Mouse (Mus musculus) forelimb bud, embryonic 11.5 days (tissue): ENCODE measurements around the gene Dnajb5.

Experiments used
- DNase-seq: peaks from one replicate; pipeline ENCODE4 v3.0.0-alpha.2; 2012; ENCODE audit warnings: low read depth, low spot score

Gene Dnajb5

DNA sequence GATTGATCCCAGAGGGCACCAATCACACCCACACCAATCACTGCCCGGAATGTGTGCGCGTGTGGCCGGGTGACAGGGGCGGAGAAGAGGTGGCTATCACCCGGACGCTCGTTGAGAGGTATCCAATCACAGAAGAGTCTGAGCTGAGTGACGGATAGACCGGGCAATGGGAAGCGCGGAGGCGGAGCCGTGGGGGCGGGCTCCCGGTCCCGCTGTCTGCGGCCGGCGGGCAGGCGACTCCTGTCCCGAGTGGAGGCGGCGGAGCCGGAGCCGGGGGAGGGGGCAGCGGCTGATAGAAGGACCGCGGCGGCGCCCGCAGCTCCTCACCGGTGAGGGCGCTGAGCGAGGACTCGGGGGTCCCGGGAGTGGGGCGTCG is at the start of gene Dnajb5:
Gene Dnajb5 (plus strand): TSS at position 139 of the 376 bp plus-strand sequence.
- DNase-seq = peak; percentile 98

DNA sequence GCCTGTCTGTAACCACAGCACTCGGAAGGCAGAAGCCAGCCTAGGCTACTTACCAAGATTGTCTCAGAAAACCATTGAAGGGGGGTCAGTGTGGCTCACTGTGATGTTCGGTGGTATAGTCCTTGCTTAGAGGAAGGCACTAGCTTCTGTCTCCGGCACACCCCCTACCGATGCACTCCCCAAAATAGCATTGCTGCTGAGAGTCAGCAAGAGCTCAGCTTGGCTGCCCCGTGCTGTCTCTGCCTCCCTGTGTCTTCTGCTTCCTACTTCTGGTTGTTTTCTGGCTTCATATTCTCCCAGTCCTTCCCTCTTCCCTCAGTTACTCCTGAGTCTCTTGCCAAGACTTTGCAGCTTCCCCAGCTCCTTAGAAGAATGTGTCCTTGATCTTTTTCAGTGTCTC is 48.7 kb upstream of the Dnajb5 start:
- no peak for DNase-seq

DNA sequence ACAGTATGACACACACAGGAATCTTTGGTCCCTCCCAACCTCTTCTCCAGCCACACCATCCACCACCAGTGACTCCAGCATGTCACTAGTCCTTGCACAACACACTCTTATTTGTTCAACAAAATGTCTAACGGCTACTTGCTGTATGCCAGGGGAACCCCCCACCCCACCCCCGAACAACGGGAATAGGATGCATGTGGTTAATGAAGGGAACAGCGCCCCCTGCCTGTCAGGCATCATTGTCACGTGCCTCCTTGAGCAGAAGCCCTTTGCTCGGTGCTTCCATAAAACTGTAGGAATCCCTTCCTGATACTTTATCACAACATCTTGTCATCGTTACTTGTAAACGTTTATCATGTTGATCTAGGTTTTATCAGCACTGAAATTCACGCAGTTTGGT is 47.4 kb upstream of the Dnajb5 start:
- peak; percentile 8 for DNase-seq

DNA sequence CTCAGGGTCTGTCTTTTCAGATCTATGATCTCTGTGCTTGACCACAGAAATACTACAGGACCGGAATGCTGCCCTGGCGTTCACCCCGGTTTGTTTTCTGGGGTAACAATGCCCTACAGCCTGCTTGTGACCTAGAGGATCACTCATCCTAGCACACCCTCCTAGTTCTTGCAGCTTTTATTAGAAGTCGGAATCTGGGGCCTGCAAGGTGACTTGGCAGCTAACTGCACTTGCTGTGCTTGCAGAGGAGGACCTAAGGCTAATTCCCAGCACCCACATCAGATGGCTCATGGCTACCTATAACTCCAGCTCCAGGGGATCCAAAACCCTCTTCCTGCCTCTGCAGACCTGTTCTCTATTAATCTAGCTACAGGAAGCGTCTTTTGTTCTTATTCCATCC is 46.9 kb upstream of the Dnajb5 start:
- no peak for DNase-seq

DNA sequence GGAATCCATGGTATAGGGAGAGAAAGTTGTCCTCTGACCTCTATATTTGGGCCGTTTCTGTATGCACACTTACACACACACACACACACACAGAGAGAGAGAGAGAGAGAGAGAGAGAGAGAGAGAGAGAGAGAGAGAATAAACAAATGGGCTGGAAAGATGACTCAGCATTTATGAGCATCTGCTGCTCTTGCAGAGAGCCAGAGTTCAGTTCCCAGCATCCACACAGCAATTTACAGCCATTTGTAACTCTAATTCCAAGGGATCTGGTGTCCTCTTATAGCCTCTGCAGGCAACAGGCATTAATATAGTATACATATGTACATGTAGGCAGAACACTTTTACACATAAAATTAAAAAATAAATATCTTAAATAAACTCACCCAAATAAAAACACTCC is 45.7 kb upstream of the Dnajb5 start:
- no peak for DNase-seq

DNA sequence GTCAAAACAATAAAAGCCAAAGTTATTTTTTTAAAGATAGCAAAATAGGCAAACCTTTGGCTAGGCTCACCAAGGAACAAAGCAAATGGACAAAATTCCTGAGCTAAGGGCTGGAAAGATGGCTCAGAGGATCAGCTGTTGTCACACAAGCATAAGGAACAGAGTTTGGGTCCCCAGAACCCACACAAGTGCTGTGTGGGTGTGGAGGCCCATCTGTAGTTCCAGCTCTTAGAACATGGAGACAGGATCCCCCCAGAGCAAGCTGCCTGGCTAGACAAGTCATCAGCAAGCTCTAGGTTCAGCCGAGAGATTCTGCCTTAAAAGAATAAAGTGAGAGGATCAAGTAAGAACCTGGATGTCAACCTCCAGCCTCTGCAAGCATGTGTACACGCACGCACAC is 45.1 kb upstream of the Dnajb5 start:
- DNase-seq = no peak

DNA sequence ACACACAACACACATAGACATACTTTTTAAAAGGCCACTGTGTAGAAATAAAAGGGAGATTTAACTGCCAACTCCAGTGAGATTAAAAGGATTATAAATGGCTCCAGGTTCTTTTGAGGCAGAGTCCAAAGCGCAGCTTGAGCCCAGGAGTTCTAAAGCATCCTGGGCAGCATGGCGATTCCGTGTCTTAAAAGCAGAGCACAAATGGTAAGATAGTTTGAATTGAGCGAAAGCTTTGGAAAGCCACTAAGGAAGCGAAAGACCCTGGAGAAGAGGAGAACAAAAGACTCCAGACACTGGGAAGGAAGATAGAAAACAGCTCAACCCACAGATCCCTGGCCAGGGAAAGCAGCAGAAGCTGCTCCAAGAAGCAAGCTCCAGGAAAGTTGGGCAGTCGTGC is 44.6 kb upstream of the Dnajb5 start:
- DNase-seq = no peak

DNA sequence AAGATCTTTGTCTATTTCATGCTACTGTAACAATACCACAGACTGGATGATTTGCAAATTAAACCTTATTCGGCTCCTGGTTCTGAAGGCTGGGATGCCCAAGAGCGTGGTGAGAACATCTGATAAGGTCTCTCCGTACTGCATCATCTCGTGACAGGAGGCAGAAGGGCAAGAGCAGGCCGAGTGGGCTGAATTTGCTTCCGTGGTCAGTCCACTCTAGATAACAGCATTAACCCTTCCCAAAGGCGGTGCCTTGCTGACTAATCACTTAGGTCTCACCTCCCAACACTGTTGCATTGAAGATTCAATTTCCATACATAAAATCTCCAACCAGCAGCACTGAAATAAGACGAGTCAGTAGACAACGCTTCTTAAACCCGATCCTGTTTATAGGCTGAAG is 36.2 kb upstream of the Dnajb5 start:
- no peak for DNase-seq

DNA sequence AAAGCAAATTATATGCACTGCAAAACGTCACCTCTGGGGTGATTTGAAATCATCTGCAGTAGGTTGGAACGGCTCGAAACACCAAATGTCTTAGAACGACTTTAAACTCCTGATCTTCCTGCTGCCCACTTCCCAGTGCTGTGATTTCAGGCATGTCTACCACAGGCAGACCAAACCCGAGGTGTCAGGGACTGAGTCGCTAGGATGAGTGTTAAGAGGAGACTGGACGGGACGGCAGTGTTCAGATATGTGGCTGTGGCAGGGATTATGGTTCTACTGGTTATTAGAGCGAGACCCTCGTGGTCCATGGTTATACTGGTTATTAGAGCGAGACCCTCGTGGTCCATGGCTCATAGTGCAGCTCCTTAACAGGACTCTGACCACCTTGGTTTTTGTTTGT is 34.3 kb upstream of the Dnajb5 start:
- DNase-seq = no peak

DNA sequence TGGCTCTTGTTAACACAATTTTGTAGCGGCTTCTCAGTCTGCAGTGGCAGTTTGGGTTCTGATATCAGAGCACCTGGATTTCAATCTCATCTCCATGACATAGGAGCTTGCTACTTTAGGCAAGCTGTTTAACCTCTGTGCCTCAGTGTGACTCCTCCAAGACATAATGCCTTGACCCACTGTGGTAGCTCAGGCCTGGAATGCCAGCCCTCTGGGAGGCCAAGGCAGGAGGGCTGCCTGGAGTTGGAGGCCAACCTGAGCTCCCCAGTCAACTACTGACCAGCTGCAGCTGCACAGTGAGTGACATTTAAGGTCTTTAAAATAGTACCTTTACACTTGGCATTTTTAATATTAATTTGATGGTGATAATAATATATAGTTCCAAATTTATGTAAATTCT is 33.6 kb upstream of the Dnajb5 start:
- no peak for DNase-seq

DNA sequence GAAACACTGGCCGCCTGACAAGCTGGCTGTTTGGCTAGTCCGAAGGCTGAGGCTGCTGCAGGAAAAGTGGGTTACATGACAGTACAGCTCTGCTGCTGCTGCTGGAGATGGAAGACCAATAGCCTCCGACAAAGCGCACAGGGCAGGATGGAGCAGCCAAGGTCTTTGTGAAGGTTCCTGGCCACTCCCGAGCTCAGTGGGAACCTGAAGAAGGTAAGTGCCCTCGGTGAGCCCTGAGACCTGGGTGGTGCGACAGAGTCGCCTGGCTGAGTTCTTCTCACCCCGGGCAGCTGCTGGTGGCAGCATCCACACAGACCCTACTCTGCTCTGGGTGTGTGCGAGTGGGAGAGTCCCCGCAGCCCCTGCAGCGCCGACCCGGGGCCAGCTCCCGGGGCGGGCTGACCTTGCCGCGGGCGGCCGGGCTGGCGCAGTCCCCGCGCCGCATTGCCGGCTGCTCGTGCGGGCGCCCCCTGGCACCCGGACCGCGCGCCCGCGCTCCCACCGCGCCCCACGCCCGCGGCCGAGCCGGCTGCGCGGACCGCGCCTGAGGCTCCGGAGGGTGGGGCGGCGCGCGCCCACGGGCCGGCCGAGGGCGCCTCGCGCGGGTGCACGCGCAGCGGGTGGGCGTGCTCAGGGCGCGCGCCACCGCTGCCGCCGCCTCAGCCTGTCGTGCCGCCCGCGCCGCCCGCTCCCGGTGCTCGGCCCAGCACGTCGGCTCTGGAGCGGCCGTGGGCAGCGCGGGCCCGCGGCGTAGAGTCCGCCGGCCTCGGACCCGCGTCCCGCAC is 32.8 kb upstream of the Dnajb5 start, which contains the start of gene Phf24:
Gene Phf24 (plus strand): TSS at position 44 of the 785 bp plus-strand sequence.
- DNase-seq = peak; percentile 10

DNA sequence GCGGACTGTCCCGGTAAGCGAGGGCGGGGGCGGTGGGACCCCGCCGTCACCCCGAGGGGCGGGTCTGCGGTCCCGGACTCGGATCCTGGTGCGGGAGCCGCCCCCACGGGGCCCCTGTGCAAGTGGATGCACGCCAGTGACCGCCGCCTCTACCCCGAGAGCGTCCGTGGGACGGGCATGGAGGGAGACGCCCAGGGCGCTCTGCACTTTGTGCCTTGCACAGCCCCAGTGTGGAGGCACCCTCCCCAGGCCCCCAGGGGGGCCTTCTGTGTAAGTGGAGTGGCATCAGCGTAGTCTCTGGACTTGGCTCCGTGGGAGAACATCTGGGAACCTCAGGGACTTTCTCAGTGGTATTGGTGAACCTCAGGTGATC is 32.2 kb upstream of the Dnajb5 start:
- no peak for DNase-seq

DNA sequence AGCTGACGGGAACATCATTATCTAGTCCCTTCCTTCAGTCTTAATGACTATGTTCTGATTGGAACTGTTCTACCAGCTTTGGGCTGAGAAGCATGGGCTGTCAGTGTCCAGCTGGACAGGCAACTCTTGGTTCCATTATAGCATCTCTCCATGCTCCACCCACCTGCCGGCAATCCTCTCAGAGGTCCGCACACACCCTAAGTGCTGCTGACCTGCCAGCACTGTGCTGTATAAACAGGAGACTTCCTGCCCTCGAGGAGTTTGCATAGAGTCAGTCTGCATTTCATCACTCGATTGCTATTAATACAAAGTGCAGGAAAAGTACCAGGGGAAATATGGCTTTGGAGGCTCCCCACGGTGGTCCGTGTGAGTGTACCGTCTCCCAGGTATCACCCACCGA is 28.9 kb upstream of the Dnajb5 start:
- DNase-seq = no peak

DNA sequence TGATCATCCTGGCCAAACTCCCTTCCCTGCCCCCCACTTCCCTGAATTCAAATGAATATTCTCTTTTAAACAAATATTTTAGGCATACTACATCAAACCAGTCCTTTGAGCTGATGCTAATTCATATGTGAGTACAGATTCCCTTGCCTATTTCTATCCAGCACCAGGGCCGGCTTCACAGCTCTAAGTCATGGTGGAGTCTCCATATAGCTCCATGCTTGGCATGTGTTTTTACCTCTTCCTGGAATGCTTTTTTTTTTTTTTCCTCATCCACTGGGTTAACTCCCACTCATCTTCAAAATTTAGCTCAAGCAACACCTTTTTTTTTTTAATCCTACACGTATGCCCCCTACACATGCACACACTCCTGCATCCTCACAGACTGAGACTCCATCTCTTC is 28.1 kb upstream of the Dnajb5 start:
- no peak for DNase-seq

DNA sequence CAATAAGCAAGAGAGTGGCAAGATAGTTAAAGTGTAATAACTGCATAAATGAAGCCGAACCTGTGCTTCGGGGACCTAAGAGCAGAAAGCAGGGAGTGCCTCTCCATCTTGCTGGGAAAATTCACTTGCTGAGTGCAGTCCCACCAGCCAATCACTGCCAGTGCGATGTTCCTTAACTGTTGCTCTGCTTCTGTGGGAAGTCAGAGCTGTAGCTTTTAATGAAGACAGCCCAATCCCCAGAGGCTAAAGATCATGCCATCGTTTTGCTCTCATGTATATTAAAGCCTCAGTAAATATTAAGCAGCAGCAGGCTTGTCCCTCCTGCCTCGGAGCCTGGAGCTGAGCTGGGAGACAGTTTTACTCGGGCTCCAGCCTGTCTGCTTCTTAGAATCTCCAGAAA is 27.6 kb upstream of the Dnajb5 start:
- no peak for DNase-seq

DNA sequence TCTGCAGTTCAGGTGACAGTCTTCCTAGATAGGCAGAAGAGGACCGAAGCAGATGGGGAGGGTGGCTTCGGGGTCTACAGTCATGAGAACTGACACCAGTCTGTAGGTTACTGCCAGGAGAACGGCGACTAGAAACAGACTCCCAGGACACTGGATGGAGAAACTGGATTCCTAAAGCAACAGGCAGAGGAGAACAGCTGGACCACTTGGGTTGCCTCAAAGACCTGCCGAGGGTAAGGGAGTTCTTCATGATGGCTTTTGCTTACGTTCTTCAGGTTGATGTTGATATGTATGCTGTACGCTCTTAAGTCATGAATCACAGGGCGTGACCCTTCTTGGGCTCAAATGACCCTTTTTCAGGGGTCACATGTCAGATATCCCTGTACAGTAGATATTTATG is 27.2 kb upstream of the Dnajb5 start:
- no peak for DNase-seq

DNA sequence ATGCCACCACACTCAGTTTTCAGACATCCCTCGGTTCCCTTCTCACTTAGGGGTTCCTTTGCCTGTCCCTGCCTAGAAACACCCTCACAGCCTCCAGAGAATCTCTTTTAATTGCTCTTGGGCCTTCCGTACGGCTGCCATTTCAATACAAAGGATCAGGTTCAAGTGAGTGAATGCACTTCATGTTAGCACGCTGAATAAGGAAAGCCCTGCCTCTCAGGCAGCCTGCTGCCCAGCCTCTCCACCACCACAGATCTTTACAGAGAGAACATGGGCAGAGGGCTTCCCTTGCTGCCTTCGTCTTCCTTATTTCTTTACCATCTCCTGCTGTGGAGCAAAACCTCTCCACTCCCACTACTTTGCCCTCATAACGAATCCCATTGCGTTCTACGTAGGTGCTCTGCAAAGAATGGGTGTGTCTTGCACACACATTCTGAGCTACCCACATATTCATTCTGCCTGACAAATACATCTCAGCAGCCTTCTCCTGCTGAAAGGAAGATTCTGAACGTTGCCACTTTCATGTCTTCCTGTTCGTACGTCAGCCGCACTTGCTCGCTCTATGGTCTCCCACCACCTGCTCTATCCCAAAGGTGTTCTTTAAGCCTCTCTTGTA is 25.4 kb upstream of the Dnajb5 start:
- DNase-seq = no peak

DNA sequence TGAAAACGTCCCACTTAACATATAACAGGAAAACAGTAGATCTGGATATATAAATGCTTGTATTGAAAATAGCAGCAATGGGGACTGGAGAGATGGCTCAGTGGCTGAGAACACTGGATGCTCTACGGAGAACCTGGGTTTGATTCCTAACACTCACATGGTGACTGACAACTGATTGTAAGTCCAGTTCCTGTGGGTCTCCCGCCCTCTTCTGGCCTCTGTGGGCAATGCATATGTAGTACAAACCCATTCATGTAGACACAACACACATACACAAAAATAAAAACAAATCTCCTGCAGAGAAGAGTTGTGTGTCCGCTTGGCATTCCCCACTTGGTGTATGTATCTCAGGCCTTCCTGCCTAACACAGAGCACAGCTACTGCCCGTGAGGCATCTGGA is 21.4 kb upstream of the Dnajb5 start:
- DNase-seq = no peak

DNA sequence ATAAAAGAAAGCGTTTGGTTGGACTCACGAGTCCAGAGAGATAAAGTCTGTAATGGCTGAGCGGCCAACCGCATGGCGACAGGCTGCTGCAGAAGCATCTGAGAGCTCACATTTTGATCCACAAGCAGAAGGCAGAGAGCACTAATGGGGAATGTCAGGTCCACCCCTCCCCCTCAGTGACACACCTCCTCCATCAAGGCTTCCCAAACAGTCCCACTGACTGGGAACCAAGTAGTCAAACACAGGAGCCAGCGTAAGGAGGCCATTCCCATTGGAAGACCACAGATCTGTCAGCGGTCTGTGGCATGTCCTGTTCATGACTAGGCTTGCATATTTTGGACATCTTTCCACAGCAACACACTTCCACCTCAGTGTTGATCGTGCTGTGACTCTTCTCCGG is 20.7 kb upstream of the Dnajb5 start:
- DNase-seq = no peak

DNA sequence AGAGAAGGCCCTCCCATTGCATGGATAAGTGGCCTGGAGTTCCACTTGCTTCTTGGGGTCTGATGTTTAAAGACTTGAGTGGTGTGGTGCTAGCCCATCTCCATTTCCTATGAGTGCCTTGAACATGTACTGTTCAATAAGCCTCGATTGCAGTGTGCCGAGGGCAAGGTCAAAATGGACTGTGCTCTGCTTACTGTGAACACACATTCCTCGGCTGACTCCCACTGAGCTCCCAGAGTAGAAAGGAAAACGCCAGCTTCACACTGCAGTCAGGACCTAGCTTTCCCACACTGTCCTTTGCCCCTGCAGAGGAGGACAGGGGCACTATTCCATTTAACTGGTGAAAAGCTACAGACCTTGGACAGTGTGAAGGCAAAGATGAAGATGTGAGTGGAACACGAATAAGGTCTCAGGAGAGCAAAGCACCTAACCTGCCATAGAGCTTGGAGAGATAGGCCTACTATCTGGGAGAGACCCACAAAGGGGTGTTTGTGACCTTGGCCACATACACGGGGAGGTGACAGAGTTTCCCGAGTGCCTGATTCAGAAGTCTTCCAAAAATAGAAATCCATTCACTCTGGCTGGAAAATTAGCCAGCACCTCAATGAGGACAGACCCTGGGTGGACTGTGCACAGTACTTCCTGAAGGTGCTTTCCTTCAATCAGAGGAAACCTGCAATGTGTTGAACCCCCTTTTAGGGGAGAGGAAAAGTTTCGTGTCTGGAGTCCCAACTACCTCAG is 17.2 kb upstream of the Dnajb5 start:
- DNase-seq = no peak

DNA sequence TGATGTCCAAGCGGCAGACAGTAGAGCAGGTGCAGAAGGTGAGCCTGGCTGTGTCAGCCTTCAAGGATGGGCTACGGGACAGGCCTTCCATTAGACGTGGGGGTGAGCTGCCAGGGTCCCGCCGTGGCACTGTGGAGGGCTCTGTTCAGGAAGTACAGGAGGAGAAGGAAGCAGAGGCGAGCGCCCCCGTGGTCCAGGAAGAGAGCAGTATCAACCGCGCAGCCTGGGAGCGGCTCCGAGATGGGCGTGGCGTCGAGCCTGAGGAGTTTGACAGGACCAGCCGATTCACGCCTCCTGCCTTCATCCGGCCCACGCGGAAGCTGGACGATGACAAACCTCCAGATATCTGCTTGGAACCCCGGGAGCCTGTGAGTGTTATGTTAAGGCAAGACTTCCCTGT is 16.0 kb upstream of the Dnajb5 start:
- no peak for DNase-seq

DNA sequence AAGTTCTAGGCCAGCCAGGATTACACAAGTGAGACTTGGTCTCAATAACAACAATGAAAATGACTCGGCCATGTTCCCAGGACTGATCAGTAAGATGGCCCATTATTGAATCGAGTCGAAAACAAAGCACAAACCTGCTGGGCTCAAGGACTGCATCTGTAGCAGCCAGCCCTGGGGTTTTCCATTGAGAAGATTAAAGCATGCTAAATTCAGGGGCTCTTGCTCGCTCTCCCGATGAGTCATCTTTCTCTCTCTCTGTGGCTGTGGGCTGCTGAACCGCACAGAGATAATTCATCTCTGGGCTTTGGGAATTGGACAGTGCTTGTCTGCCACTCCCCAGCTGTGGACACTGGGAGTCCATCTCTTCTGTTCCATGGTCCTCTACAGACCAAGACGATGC is 8.2 kb upstream of the Dnajb5 start:
- DNase-seq = no peak

DNA sequence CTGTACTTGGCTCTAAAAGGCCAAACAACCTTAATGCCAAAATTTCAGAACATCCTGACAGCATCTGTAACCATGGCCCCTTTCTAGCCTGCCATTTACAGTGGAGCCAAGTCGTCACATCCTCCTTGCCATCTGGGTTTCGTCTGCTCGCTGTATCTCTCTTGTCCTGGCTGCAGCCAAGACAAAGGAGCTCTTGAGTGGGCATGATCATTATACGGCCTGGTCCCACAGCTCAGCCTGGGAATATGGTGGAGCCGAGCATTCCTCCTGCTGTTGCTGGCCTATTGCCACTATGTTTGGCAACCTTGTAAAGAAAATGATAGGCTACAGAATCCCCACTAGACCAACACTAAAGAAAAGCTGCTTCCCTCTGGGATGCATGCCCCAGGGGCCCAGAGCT is 6.3 kb upstream of the Dnajb5 start:
- no peak for DNase-seq
